Mouse (Mus musculus): ENCODE data around the gene Ehd2. TPM values are rescaled to one million over a fixed set of nuclear protein-coding genes. Genes with fewer than 3 reads are reported as not detected.

Ehd2 gene
- polyA plus RNA-seq, 1 experiment from 2014 or later, result 16.3 TPM

DNA sequence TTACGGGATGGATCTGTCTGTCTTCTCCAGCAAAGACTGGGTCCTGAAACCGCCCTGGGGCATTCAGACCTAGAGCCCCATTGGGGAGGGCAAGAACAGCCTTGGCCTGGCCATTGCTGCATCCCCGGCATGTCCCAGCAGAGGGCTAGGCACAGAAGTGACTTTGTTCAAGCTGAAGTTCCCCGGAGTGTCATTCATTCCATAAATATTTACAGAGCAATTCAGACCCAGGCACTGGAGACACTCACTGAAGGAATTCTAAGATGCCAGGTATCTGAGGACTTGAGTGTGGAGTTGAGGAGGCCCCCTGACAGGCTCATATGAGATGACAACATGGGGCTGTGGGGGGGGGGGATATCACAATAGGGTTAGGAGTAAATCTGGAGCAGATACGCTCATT lies 11.2 kb downstream of the Ehd2 start:
- no peaks in the 10 kb centered on the region; the same call in 1 of the 2 replicates for H3K27me3 ChIP-seq (ENCODE audit: control insufficient read depth, insufficient read depth, low read length)
- ATAC-seq (replicated peaks; ENCODE audit: insufficient number of reproducible peaks, low FRiP score, low TSS enrichment), result no peak
- peak overlapping the region; percentile 53; the same call in 1 of the 2 replicates for H3K9ac ChIP-seq (ENCODE audit: low read depth, low read length)
- H3K27ac ChIP-seq (ENCODE audit: low read depth, low read length), result peak overlapping the region; percentile 74; the same call in 1 of the 2 replicates
- WGBS (ENCODE audit: insufficient replicate concordance), result 63% methylated on average over 5 of the region's 5 CpGs
- peaks cover 17% of the 10 kb centered on the region for H3K4me1 ChIP-seq (ENCODE audit: control insufficient read depth, insufficient read depth, low read length)
- no peak overlapping the region for H3K4me3 ChIP-seq (ENCODE audit: low read depth, low read length)
- no peak overlapping the region for H3K4me2 ChIP-seq
- 0 out of 2 replicates have a peak, but pooled peaks cover 5% of the 10 kb centered on the region for H3K9me3 ChIP-seq (replicated peaks; ENCODE audit: control insufficient read depth, low read length)
- H3K36me3 ChIP-seq (ENCODE audit: control insufficient read depth, insufficient read depth, low read length), result peaks cover 4% of the 10 kb centered on the region

DNA sequence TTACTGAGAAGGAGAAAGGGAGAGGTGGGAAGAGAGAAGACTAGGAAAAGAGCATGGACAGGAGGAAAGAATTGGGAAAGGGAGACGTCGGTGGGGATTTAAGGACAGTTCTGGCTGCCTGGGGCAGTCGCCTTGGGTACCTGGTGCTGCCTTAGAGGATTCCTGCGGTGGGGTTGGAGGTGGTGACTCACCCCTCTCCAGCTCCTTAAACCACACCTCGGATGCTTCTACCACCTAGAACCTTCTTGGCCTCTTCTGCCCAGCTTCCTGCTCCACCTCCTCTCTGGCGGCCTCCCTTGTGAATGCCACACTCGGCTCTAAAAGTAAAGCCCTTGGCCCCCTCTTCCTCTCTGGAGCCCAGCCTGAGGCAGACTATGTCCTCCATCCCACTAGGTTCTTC lies 11.9 kb downstream of the Ehd2 start:
- peak overlapping the region; percentile 53; the same call in 1 of the 2 replicates for H3K9ac ChIP-seq (ENCODE audit: low read depth, low read length)
- H3K4me3 ChIP-seq (ENCODE audit: low read depth, low read length), result peak overlapping the region; percentile 27
- no peak for ATAC-seq (replicated peaks; ENCODE audit: insufficient number of reproducible peaks, low FRiP score, low TSS enrichment)

DNA sequence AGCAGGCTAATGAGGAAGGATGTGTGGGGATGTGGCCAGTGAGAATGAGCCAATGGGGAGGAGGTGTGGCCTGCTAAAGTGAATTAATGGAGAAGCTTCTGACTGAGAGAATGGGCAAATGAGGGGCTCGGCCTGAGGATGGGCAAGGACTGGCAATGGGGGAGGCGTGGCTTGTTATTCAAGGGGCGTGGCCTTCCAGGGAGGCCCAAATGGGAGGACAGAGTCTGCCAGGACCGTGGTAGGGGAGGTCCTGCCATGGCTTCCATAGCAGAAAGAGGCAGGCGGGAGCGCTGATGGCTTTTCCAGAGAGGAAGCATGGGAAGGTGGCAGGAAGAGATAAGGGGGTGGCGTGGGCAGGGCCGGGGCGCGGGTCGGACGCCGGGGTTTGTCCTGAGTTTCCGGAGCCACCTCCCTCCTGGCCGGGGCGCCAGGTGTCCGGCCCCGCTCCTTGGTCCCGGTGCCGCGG lies 12.4 kb downstream of the Ehd2 start:
- 3% methylated on average over 20 of the region's 21 CpGs for WGBS (ENCODE audit: insufficient replicate concordance)
- peak overlapping the region; percentile 53; the same call in 1 of the 2 replicates for H3K9ac ChIP-seq (ENCODE audit: low read depth, low read length)
- H3K36me3 ChIP-seq (ENCODE audit: control insufficient read depth, insufficient read depth, low read length), result peaks cover 4% of the 10 kb centered on the region
- peak overlapping the region; percentile 68 for H3K4me2 ChIP-seq
- peak; percentile 63 for ATAC-seq (replicated peaks; ENCODE audit: insufficient number of reproducible peaks, low FRiP score, low TSS enrichment)
- no peaks in the 10 kb centered on the region; the same call in 1 of the 2 replicates for H3K27me3 ChIP-seq (ENCODE audit: control insufficient read depth, insufficient read depth, low read length)
- H3K9me3 ChIP-seq (replicated peaks; ENCODE audit: control insufficient read depth, low read length), result 0 out of 2 replicates have a peak, but pooled peaks cover 5% of the 10 kb centered on the region
- H3K27ac ChIP-seq (ENCODE audit: low read depth, low read length), result peak overlapping the region; percentile 74
- peaks cover 12% of the 10 kb centered on the region for H3K4me1 ChIP-seq (ENCODE audit: control insufficient read depth, insufficient read depth, low read length)
- peak overlapping the region; percentile 27 for H3K4me3 ChIP-seq (ENCODE audit: low read depth, low read length)

More for the DNA sequence above, 11.9 kb downstream of the Ehd2 start:
- H3K27me3 ChIP-seq (ENCODE audit: control insufficient read depth, insufficient read depth, low read length), result no peaks in the 10 kb centered on the region; the same call in 1 of the 2 replicates
- 0 out of 2 replicates have a peak, but pooled peaks cover 5% of the 10 kb centered on the region for H3K9me3 ChIP-seq (replicated peaks; ENCODE audit: control insufficient read depth, low read length)
- peaks cover 12% of the 10 kb centered on the region for H3K4me1 ChIP-seq (ENCODE audit: control insufficient read depth, insufficient read depth, low read length)
- peak overlapping the region; percentile 74 for H3K27ac ChIP-seq (ENCODE audit: low read depth, low read length)
- peak overlapping the region; percentile 68 for H3K4me2 ChIP-seq
- 16% methylated on average over 7 of the region's 7 CpGs for WGBS (ENCODE audit: insufficient replicate concordance)
- peaks cover 4% of the 10 kb centered on the region for H3K36me3 ChIP-seq (ENCODE audit: control insufficient read depth, insufficient read depth, low read length)

DNA sequence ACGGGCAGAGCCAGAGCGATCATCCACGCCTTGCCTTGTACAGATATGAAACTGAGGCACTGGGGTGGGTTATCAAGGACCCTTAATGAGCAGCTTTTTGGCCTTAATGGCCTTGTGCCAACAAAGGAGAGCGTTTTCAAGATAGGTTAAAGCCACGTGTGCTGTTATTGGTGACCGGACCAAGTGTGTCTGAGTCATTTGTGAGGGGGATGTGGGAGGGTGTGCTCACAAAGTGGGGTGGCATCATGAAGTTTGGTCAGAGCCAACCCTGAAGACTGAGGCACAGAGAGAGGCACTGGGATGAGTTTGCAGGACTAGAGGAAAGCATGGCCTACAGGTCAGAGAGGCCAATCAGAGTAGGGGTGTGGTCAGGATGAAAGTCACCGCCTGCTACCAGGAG lies 12.9 kb downstream of the Ehd2 start:
- Histone ChIP-seq H3K9ac (ENCODE audit: low read depth, low read length) (no peak overlapping the region), H3K4me2 (no peak overlapping the region), H3K9me3 (replicated peaks; ENCODE audit: control insufficient read depth, low read length) (0 out of 2 replicates have a peak, but pooled peaks cover 5% of the 10 kb centered on the region), H3K27ac (ENCODE audit: low read depth, low read length) (0 out of 2 replicates have a peak overlapping the region, but pooled peaks have one; percentile 18), H3K27me3 (ENCODE audit: control insufficient read depth, insufficient read depth, low read length) (no peaks in the 10 kb centered on the region; the same call in 1 of the 2 replicates), H3K36me3 (ENCODE audit: control insufficient read depth, insufficient read depth, low read length) (peaks cover 4% of the 10 kb centered on the region), H3K4me3 (ENCODE audit: low read depth, low read length) (no peak overlapping the region), H3K4me1 (ENCODE audit: control insufficient read depth, insufficient read depth, low read length) (peaks cover 12% of the 10 kb centered on the region)
- WGBS (ENCODE audit: insufficient replicate concordance), result 75% methylated on average over 7 of the region's 7 CpGs
- no peak for ATAC-seq (replicated peaks; ENCODE audit: insufficient number of reproducible peaks, low FRiP score, low TSS enrichment)

DNA sequence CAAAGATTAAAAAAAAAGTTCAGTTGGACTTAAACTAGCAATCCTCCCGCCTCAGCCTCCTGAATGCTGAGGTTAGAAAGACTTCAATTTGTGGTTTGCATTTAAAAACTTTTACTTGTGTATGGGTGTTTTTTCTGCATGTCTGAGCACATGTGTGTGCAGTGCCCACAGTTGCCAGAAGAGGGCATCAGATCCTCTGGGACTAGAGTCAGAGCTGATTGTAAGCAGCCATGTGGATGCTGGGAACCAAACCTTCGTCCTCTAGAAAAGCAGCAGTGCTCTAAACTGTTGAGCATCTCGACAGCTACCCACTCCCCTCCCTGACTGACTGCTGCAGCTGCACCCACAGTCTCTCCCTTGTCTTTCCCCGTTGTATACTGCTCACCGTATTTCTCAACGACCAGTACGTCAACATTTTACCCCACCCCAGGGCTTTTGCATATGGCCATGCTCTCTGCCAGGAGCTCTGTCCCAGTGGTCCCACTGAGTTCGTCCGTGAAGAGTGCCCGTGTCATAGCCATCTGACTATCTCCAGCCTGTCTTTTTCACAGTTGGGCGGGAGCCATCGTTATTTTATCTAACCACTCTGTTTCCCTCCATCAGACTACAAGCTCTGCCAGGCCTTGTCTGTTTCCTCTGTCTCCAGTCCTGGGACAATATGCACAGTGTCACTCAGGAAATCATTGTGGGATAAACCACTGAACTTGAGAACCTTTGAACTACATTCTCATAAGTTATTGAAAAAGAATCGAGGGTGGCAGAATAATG lies 13.9 kb downstream of the Ehd2 start:
- Histone ChIP-seq H3K27ac (ENCODE audit: low read depth, low read length) (no peak overlapping the region), H3K36me3 (ENCODE audit: control insufficient read depth, insufficient read depth, low read length) (peaks cover 4% of the 10 kb centered on the region), H3K9me3 (replicated peaks; ENCODE audit: control insufficient read depth, low read length) (0 out of 2 replicates have a peak, but pooled peaks cover 5% of the 10 kb centered on the region), H3K4me3 (ENCODE audit: low read depth, low read length) (no peak overlapping the region), H3K27me3 (ENCODE audit: control insufficient read depth, insufficient read depth, low read length) (no peaks in the 10 kb centered on the region; the same call in 1 of the 2 replicates), H3K9ac (ENCODE audit: low read depth, low read length) (no peak overlapping the region), H3K4me2 (no peak overlapping the region), H3K4me1 (ENCODE audit: control insufficient read depth, insufficient read depth, low read length) (peaks cover 16% of the 10 kb centered on the region)
- 82% methylated on average over 13 of the region's 13 CpGs for WGBS (ENCODE audit: insufficient replicate concordance)
- ATAC-seq (replicated peaks; ENCODE audit: insufficient number of reproducible peaks, low FRiP score, low TSS enrichment), result no peak

DNA sequence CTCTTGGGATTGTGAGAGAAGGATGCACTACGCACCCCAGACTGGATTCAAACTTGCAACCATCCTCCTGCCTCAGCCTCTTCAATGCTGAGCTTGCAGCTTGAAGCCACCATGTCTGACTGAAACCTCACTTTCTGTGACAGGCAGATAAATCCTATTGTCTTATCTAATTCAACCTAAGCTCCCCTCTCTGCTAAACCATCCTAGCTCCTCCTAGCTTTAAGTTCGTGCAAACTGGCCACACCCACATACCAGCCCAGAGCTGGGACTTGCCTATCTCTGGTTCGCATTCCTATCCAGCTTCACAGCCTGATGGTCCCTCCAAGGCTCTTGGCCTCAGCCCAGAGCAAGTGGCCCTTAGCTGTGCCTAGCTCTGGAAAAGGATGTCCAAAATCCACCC lies 15.0 kb downstream of the Ehd2 start:
- Histone ChIP-seq H3K36me3 (ENCODE audit: control insufficient read depth, insufficient read depth, low read length) (peaks cover 4% of the 10 kb centered on the region), H3K4me2 (no peak overlapping the region), H3K9ac (ENCODE audit: low read depth, low read length) (no peak overlapping the region), H3K9me3 (replicated peaks; ENCODE audit: control insufficient read depth, low read length) (0 out of 2 replicates have a peak, but pooled peaks cover 5% of the 10 kb centered on the region), H3K4me3 (ENCODE audit: low read depth, low read length) (no peak overlapping the region), H3K27me3 (ENCODE audit: control insufficient read depth, insufficient read depth, low read length) (no peaks in the 10 kb centered on the region; the same call in 1 of the 2 replicates), H3K27ac (ENCODE audit: low read depth, low read length) (no peak overlapping the region), H3K4me1 (ENCODE audit: control insufficient read depth, insufficient read depth, low read length) (peaks cover 19% of the 10 kb centered on the region)
- 38% methylated on average over 3 of the region's 3 CpGs for WGBS (ENCODE audit: insufficient replicate concordance)
- ATAC-seq (replicated peaks; ENCODE audit: insufficient number of reproducible peaks, low FRiP score, low TSS enrichment), result peak; percentile 58

DNA sequence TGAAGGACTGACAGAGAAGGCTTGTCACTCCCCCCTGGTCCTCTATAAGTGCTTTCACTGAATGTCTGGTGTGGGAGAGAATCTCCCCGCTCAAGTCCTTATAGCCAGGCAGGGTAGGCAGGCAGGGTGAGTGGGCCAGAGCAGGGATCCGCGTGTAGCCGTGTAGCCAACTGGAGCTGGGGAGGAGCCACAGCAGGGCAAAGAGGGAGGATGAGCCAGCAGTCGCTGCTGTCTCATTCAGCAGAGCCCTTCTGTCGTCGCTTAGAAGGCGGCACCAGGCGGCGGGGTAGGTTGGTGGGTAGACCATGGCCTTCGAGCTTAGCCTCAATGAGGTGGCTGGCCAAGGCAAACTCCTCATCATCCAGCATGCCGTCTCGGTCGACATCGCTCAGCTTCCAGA lies 17.4 kb downstream of the Ehd2 start:
- Histone ChIP-seq H3K4me1 (ENCODE audit: control insufficient read depth, insufficient read depth, low read length) (peaks cover 12% of the 10 kb centered on the region), H3K27ac (ENCODE audit: low read depth, low read length) (no peak overlapping the region), H3K4me2 (no peak overlapping the region), H3K4me3 (ENCODE audit: low read depth, low read length) (no peak overlapping the region), H3K9ac (ENCODE audit: low read depth, low read length) (no peak overlapping the region), H3K9me3 (replicated peaks; ENCODE audit: control insufficient read depth, low read length) (0 out of 2 replicates have a peak, but pooled peaks cover 5% of the 10 kb centered on the region), H3K36me3 (ENCODE audit: control insufficient read depth, insufficient read depth, low read length) (no peaks in the 10 kb centered on the region; the same call in 1 of the 2 replicates), H3K27me3 (ENCODE audit: control insufficient read depth, insufficient read depth, low read length) (no peaks in the 10 kb centered on the region)
- no peak for ATAC-seq (replicated peaks; ENCODE audit: insufficient number of reproducible peaks, low FRiP score, low TSS enrichment)
- WGBS (ENCODE audit: insufficient replicate concordance), result 82% methylated on average over 15 of the region's 15 CpGs

DNA sequence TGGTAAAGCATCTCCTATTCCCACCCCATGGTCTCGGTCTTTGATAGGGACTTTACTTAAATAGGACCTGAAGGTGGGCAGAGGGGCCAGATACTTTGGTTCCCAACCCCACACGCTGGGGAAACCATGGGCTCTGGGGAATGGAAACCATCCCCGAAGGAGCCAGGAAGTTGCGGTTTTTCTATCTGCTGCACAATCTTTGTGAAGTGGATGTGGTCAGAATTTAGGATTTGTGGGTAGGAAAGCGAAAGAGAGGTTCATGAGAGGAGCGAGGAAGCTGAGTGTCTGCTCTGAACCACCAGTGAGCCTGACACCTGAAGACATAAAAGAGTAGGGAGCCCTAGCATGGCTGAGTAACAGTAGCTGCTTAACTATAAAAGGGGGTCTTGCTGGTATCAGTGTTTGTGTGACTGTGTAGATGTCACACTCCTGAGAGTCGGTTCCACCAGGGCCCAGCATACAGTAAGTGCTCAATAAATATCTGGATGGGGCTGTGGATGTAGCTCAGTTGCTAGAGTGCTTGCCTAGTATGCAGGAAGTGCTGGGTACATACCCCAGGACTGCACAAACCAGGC lies 18.1 kb downstream of the Ehd2 start:
- Histone ChIP-seq H3K9ac (ENCODE audit: low read depth, low read length) (no peak overlapping the region), H3K4me3 (ENCODE audit: low read depth, low read length) (no peak overlapping the region), H3K27ac (ENCODE audit: low read depth, low read length) (peak overlapping the region; percentile 22; the same call in 1 of the 2 replicates), H3K36me3 (ENCODE audit: control insufficient read depth, insufficient read depth, low read length) (no peaks in the 10 kb centered on the region; the same call in 1 of the 2 replicates), H3K9me3 (replicated peaks; ENCODE audit: control insufficient read depth, low read length) (0 out of 2 replicates have a peak, but pooled peaks cover 5% of the 10 kb centered on the region), H3K27me3 (ENCODE audit: control insufficient read depth, insufficient read depth, low read length) (no peaks in the 10 kb centered on the region), H3K4me1 (ENCODE audit: control insufficient read depth, insufficient read depth, low read length) (peaks cover 14% of the 10 kb centered on the region), H3K4me2 (peak overlapping the region; percentile 59)
- no peak for ATAC-seq (replicated peaks; ENCODE audit: insufficient number of reproducible peaks, low FRiP score, low TSS enrichment)
- 66% methylated on average over 7 of the region's 7 CpGs for WGBS (ENCODE audit: insufficient replicate concordance)

Data from heart, embryonic 11.5 days (tissue).